17 mouse cellular contexts compared by ENCODE assay signal in the genomic region with DNA sequence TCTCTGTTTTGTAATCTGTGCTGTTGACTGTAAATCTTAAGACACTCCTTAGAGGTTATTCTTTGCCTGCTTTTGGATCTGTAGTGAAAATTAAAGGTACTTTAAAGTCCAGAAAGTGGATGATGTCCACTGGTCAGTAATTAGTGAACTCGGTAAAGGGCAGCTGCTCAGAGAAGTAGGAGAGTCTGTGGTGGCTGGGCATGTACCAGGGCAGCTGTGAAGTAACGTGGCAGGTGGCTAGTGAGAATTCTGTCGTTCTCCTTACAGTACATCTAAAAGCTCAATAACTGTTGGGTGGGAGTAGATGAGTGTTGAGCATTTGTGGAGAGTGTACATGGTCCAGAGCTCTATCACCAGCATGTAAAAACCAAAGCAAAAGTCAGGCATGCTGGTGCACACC.
DNase-seq lines count a peak whose midpoint lies in the region; ATAC-seq and TF ChIP-seq lines count a peak whose summit lies in the region.
"Had no signal": no experiment of that assay in that cellular context is flagged by ENCODE, and none has a peak within 500 bp of the region (broad histone marks: within the 10 kb centered on the region; RNA-seq: fewer than 3 reads in every experiment).

No protein-coding gene starts in this region.

- no peak overlapping the region for H3K4me3 ChIP-seq in layer of hippocampus, adult 2 months
- no peak overlapping the region for H3K4me3 ChIP-seq in liver, postnatal 0 days (ENCODE audit: low read depth, low read length)
- H3K4me3 ChIP-seq in liver, embryonic 11.5 days (ENCODE audit: low read depth, low read length): no peak overlapping the region
- H3K4me3 ChIP-seq: embryonic facial prominence, embryonic 10.5 days; embryonic facial prominence, embryonic 12.5 days; forebrain, embryonic 13.5 days; forebrain, embryonic 15.5 days had no signal

- TF ChIP-seq EP300 in liver, postnatal 0 days (IDR thresholded peaks at IDR 0.05; ENCODE audit: low read depth): no peak

- no peaks in the 10 kb centered on the region for H3K36me3 ChIP-seq in liver, postnatal 0 days (replicated peaks; ENCODE audit: insufficient read depth, low read length)
- H3K36me3 ChIP-seq in liver, embryonic 11.5 days (ENCODE audit: control insufficient read depth, insufficient read depth, low read length): no peaks in the 10 kb centered on the region
- H3K36me3 ChIP-seq: embryonic facial prominence, embryonic 10.5 days; embryonic facial prominence, embryonic 12.5 days; forebrain, embryonic 15.5 days had no signal

- no peak for DNase-seq in layer of hippocampus, adult 2 months (ENCODE audit: low spot score in 2 of 2)
- DNase-seq in layer of hippocampus, postnatal 25 days (ENCODE audit: extremely low spot score in 1 of 2, low spot score in 1 of 2): no peak
- no peak for DNase-seq in liver, postnatal 0 days
- DNase-seq in liver, embryonic 11.5 days (ENCODE audit: low spot score): no peak
- no peak for DNase-seq in cerebellum, postnatal 14 days
- DNase-seq: adrenal gland, postnatal 10 days; adrenal gland, postnatal 25 days; cerebellum, adult 11 months; cerebellum, adult 18-20 months; cerebellum, adult 8-10 months; cerebellum, adult 9-11 months; cerebellum, postnatal 25 days; forebrain, postnatal 0 days had no signal

- H3K27ac ChIP-seq in layer of hippocampus, adult 2 months: peak overlapping the region; percentile 81; the same call in 1 of the 2 replicates
- 0 out of 2 replicates have a peak overlapping the region, but pooled peaks have one; percentile 29 for H3K27ac ChIP-seq in liver, postnatal 0 days (ENCODE audit: low read depth)
- H3K27ac ChIP-seq in liver, embryonic 11.5 days (ENCODE audit: low read depth, low read length): no peak overlapping the region
- H3K27ac ChIP-seq: embryonic facial prominence, embryonic 10.5 days; embryonic facial prominence, embryonic 12.5 days; forebrain, embryonic 13.5 days; forebrain, embryonic 15.5 days had no signal

- no peak for TF ChIP-seq CTCF in layer of hippocampus, adult 2 months (conservative IDR thresholded peaks at IDR 0.05)
- TF ChIP-seq CTCF in liver, postnatal 0 days (IDR thresholded peaks at IDR 0.05; ENCODE audit: low read depth): no peak

- H3K27me3 ChIP-seq in liver, postnatal 0 days (ENCODE audit: insufficient read depth, low read length): no peaks in the 10 kb centered on the region
- H3K27me3 ChIP-seq in liver, embryonic 11.5 days (replicated peaks; ENCODE audit: control insufficient read depth, insufficient read depth, low read length): no peaks in the 10 kb centered on the region
- H3K27me3 ChIP-seq: embryonic facial prominence, embryonic 12.5 days; forebrain, embryonic 13.5 days; forebrain, embryonic 15.5 days had no signal

- WGBS in liver, postnatal 0 days (ENCODE audit: insufficient replicate concordance): 76% methylated on average over 3 of the region's 3 CpGs
- WGBS in liver, embryonic 11.5 days: 82% methylated on average over 3 of the region's 3 CpGs

- H3K4me2 ChIP-seq in liver, postnatal 0 days (ENCODE audit: low read depth, low read length): no peak overlapping the region
- no peak overlapping the region for H3K4me2 ChIP-seq in liver, embryonic 11.5 days
- H3K4me2 ChIP-seq: embryonic facial prominence, embryonic 12.5 days; forebrain, embryonic 13.5 days; forebrain, embryonic 15.5 days had no signal

- no peak for ATAC-seq in liver, postnatal 0 days
- no peak for ATAC-seq in liver, embryonic 11.5 days (replicated peaks; ENCODE audit: low FRiP score)
- ATAC-seq: forebrain, embryonic 13.5 days; forebrain, embryonic 15.5 days; forebrain, postnatal 0 days had no signal

- H3K9ac ChIP-seq in liver, postnatal 0 days (replicated peaks): no peak overlapping the region; the same call in 1 of the 2 replicates
- H3K9ac ChIP-seq in liver, embryonic 11.5 days (ENCODE audit: low read depth, low read length): no peak overlapping the region
- H3K9ac ChIP-seq: embryonic facial prominence, embryonic 12.5 days; forebrain, embryonic 13.5 days; forebrain, embryonic 15.5 days; forebrain, postnatal 0 days had no signal

- H3K4me1 ChIP-seq in liver, postnatal 0 days (ENCODE audit: insufficient read depth): peaks cover 38% of the 10 kb centered on the region
- H3K4me1 ChIP-seq in liver, embryonic 11.5 days (replicated peaks; ENCODE audit: control insufficient read depth, insufficient read depth, low read length): peaks cover 37% of the 10 kb centered on the region

- H3K9me3 ChIP-seq in liver, postnatal 0 days (ENCODE audit: low read length): no peaks in the 10 kb centered on the region
- no peaks in the 10 kb centered on the region for H3K9me3 ChIP-seq in liver, embryonic 11.5 days (ENCODE audit: control insufficient read depth, low read length)
- H3K9me3 ChIP-seq: embryonic facial prominence, embryonic 10.5 days; embryonic facial prominence, embryonic 12.5 days; forebrain, embryonic 13.5 days; forebrain, embryonic 15.5 days had no signal
